Mouse (Mus musculus) neural tube, embryonic 15.5 days (tissue): ENCODE data around the gene Gng4. TPM values are rescaled to one million over a fixed set of nuclear protein-coding genes. Genes with fewer than 3 reads are reported as not detected.

Experiments
- ATAC-seq: fragments of 200-750 bp; cut with Nextera tagmentation; 2 replicates; pipeline ENCODE4 v1.8.0; 2017; ENCODE audit warnings: mild to moderate bottlenecking, moderate TSS enrichment, moderate library complexity; ENCODE audit not compliant: low FRiP score
- H3K27ac ChIP-seq: fragments of 300-500 bp; sonication (generic); replicated peaks from 2 replicates; pipeline ENCODE4 v1.5.1; 2015; ENCODE audit warnings: mild to moderate bottlenecking, inconsistent platforms
- H3K27me3 ChIP-seq: fragments of 300-500 bp; sonication (generic); replicated peaks from 2 replicates; pipeline ENCODE4 v1.6.1; 2015; ENCODE audit warnings: inconsistent platforms
- H3K36me3 ChIP-seq: fragments of 300-500 bp; sonication (generic); 2 replicates; pipeline ENCODE4 v1.6.1; 2015; ENCODE audit warnings: inconsistent platforms
- H3K4me1 ChIP-seq: fragments of 300-500 bp; sonication (generic); 2 replicates; pipeline ENCODE4 v1.6.1; 2015; ENCODE audit warnings: inconsistent platforms
- H3K4me2 ChIP-seq: fragments of 300-500 bp; sonication (generic); 2 replicates; pipeline ENCODE4 v1.6.1; 2015; ENCODE audit warnings: inconsistent platforms, mild to moderate bottlenecking, moderate library complexity
- H3K4me3 ChIP-seq: fragments of 300-500 bp; sonication (generic); replicated peaks from 2 replicates; pipeline ENCODE4 v1.5.1; 2015; ENCODE audit warnings: mild to moderate bottlenecking, inconsistent platforms
- H3K9ac ChIP-seq: fragments of 300-500 bp; sonication (generic); replicated peaks from 2 replicates; pipeline ENCODE4 v1.6.1; 2015; ENCODE audit warnings: mild to moderate bottlenecking, inconsistent platforms
- H3K9me3 ChIP-seq: fragments of 300-500 bp; sonication (generic); replicated peaks from 2 replicates; pipeline ENCODE4 v1.6.1; 2016; ENCODE audit warnings: inconsistent platforms
- WGBS: fragments of 180-500 bp; shearing (Covaris S2); methylation state at CpG from one replicate; pipeline ENCODE4 v1.1.7; 2015; ENCODE audit warnings: mixed read lengths; 5-methylcytosine and 5-hydroxymethylcytosine counted together
- polyA plus RNA-seq: library from polyadenylated mRNA; unstranded; fragments of >200 nt; fragmentation: Nextera tagmentation; extraction: Ambion mirVana; gene quantifications from 2 replicates; pipeline ENCODE4 v1.2.1, GENCODE M21; 2015

Gng4 gene
- polyA plus RNA-seq, 1 experiment from 2014 or later: 81.3 TPM

DNA sequence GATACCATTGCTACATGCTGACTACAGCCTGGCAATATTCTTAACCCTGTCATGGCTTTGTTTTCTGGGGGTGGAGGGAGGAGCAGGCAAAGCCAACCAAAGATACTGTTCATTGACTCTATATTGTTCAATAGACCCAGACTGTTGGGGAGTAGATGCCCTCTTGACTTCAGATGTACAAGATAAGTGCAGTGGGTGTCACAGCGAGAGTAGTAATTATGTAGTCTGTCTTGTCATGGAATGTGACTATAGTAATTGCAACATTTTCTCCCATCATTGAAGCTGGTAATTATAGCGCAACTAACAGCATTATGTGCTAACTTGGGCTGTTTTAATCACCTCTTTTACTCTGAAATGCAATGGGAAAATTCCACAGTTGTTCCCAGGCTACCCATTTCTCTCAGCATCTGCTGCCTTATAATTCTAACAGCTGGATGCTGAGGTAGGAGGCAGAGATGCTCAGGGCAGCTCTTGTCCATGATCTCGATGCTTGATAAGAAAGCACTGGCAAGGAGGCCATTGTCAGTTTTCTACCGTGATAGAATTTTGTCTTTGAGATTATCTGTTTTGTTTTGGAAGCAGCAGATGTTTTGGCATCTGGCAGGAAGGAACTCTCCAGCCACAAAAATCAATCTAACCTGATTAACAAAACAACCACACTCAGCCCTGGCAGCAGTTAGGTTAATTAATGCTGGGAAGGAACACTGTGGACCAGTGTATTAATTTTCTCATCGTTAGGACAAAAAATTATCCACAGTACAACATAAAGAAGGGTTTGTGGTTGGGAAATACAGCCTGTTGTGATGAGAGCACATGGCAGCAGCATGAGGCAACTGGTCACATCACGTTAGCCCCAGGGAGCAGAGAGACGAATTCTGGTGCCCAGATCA is 36.6 kb downstream of the Gng4 start:
- H3K9ac ChIP-seq: no peak overlapping the region
- no peaks in the 10 kb centered on the region for H3K36me3 ChIP-seq
- 56% methylated on average over 7 of the region's 7 CpGs for WGBS
- no peaks in the 10 kb centered on the region for H3K27me3 ChIP-seq
- peak; percentile 78 for ATAC-seq
- peaks cover 7% of the 10 kb centered on the region; the same call in 1 of the 2 replicates for H3K4me1 ChIP-seq
- H3K27ac ChIP-seq: 0 out of 2 replicates have a peak overlapping the region, but pooled peaks have one; percentile 30
- no peak overlapping the region for H3K4me3 ChIP-seq
- H3K9me3 ChIP-seq: no peaks in the 10 kb centered on the region
- no peak overlapping the region for H3K4me2 ChIP-seq

DNA sequence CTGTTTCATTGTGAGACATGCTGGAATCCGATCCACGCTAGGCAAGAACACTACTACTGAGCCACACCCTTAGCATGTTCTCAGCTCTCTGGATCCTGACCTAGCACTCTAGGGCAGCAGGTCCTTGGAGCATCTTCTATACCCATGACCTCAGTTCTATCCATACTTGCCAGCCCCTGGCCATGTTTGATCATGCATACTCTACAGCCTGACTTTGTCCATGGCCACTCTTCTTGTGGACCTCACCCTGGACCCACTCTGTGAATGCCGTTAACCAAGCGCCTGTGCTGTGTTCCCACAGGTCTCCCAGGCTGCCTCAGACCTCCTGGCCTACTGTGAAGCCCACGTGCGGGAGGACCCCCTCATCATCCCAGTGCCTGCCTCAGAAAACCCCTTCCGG is 41.1 kb downstream of the Gng4 start:
- H3K9me3 ChIP-seq: no peaks in the 10 kb centered on the region
- no peak overlapping the region for H3K9ac ChIP-seq
- H3K4me3 ChIP-seq: no peak overlapping the region
- H3K27ac ChIP-seq: no peak overlapping the region
- no peak overlapping the region for H3K4me2 ChIP-seq
- H3K27me3 ChIP-seq: no peaks in the 10 kb centered on the region
- H3K36me3 ChIP-seq: no peaks in the 10 kb centered on the region
- peaks cover 7% of the 10 kb centered on the region; the same call in 1 of the 2 replicates for H3K4me1 ChIP-seq
- no peak for ATAC-seq
- 93% methylated on average over 7 of the region's 7 CpGs for WGBS

DNA sequence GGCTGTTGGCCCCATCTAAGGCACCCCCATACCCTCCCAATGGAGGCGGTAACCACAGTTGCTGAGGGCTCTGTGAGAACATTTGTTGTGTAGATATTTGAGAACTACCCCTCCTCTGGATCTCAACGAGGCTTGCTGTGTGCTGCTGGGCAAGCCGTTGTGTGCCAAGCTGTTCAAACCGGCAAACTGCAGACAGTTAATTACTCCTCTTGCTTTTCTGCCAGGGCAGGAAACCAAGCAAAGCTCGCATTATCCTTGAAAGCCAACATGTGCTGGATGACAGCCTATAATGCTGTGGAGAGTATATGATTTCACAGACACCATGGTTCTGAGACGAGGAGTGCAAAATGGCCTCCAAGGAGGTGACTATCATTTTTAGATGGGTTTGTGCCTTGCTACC is 42.7 kb downstream of the Gng4 start:
- no peaks in the 10 kb centered on the region for H3K36me3 ChIP-seq
- H3K4me2 ChIP-seq: no peak overlapping the region
- no peaks in the 10 kb centered on the region for H3K9me3 ChIP-seq
- H3K4me1 ChIP-seq: peaks cover 5% of the 10 kb centered on the region; the same call in 1 of the 2 replicates
- no peak overlapping the region for H3K4me3 ChIP-seq
- no peak for ATAC-seq
- no peak overlapping the region for H3K27ac ChIP-seq
- no peaks in the 10 kb centered on the region for H3K27me3 ChIP-seq
- WGBS: 68% methylated on average over 6 of the region's 6 CpGs
- H3K9ac ChIP-seq: no peak overlapping the region

DNA sequence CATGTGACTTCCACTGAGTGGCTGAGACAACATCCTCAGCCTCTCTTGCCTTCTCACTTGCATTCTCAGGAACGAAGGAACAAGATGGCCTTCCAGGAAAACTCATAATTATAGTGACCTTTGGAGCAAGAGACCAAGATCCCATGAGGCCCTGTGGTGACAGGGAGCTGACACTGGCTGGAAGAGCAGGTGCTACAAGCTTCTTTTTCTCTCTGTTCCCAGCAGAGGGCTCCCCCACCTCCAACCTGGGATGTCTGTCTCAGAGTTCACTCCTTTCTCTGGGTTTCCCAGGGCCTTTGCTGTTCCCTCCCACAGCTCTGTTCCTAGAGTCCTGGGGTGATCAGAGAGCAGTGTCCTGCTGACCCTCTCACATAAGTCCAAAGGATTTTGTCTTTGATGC is 44.3 kb downstream of the Gng4 start:
- H3K4me2 ChIP-seq: no peak overlapping the region
- 48% methylated on average over 1 of the region's 1 CpGs for WGBS
- no peak for ATAC-seq

DNA sequence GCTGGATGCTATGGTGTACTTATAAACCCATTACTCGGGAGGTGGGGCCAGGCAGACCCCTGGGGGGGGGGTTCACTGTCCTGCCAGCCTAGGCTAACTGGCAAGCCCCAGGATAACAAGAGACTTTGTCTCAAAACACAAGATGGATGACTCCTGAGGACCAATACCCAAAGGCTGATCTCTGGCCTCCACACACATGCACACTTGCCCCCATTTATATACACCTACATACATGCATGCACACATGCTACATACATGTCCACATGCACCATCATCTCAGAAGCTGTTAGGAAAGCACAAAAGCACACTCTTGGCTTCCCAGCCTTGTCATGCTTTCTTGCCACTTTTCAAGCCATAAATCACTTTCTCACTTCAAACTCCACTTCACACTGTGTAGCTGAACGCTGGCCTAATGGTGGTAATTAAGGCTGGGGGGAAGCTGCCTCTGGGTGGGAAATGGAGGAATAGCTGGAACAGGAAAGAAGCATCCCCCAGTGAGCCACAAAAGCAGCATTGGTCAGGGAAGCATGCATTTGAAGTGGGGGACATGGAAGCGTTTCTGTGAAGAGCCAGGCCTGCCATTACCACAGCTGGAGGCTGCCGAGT is 46.7 kb downstream of the Gng4 start:
- Histone ChIP-seq H3K4me2 (no peak overlapping the region), H3K36me3 (no peaks in the 10 kb centered on the region), H3K4me1 (peaks cover 5% of the 10 kb centered on the region; the same call in 1 of the 2 replicates), H3K27me3 (no peaks in the 10 kb centered on the region), H3K9ac (no peak overlapping the region), H3K9me3 (no peaks in the 10 kb centered on the region), H3K27ac (no peak overlapping the region), H3K4me3 (no peak overlapping the region)
- peak; percentile 48 for ATAC-seq
- 16% methylated on average over 4 of the region's 4 CpGs for WGBS

More for the DNA sequence above, 44.3 kb downstream of the Gng4 start:
- no peaks in the 10 kb centered on the region for H3K27me3 ChIP-seq
- no peak overlapping the region for H3K27ac ChIP-seq
- peaks cover 5% of the 10 kb centered on the region; the same call in 1 of the 2 replicates for H3K4me1 ChIP-seq
- H3K9me3 ChIP-seq: no peaks in the 10 kb centered on the region
- H3K36me3 ChIP-seq: no peaks in the 10 kb centered on the region
- no peak overlapping the region for H3K4me3 ChIP-seq
- H3K9ac ChIP-seq: no peak overlapping the region

DNA sequence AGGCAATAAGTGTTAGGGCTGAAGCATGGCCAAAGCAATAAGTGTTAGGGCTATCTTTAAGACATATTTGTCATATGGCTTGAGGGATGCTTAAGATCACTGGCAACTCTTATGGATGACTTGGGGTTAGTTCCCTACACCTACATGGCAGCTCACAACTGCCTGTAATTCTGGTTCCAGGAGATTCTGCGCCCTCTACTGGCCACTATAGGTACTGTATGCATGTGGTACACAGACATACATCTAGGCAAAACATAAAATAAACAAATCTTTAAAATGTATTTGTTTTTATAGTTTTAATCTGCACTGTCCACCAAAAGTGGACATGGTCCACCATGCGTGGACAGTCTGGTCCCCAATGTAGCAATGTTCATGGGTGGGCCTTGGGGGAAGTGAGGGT is 51.3 kb downstream of the Gng4 start:
- no peak for ATAC-seq
- Histone ChIP-seq H3K4me3 (no peak overlapping the region), H3K4me2 (no peak overlapping the region), H3K27me3 (no peaks in the 10 kb centered on the region), H3K9ac (no peak overlapping the region), H3K4me1 (peaks cover 5% of the 10 kb centered on the region; the same call in 1 of the 2 replicates), H3K36me3 (no peaks in the 10 kb centered on the region), H3K27ac (no peak overlapping the region), H3K9me3 (peaks cover 12% of the 10 kb centered on the region; the same call in 1 of the 2 replicates)
- 68% methylated on average over 2 of the region's 2 CpGs for WGBS

DNA sequence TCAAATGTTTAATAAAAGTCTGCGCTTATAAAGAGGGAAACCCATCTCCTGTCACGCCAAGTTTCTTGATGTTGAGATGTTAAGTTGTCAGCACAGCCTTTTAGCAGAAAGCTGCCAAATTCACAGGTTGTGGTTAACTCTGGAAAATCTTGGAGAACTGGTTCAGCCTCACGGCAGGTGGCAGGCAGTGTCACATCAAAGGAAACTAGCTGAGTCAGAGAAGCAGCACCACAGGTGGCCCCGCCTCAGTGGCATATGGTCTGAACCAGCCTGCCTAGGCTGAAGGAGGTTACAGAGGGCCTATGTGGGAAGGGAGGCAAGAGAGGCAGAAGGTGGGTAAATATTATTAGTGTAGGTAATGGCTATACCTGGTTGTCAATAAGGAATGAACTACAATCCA is 61.2 kb downstream of the Gng4 start:
- H3K9ac ChIP-seq: no peak overlapping the region
- H3K36me3 ChIP-seq: no peaks in the 10 kb centered on the region
- H3K4me3 ChIP-seq: no peak overlapping the region
- no peaks in the 10 kb centered on the region for H3K9me3 ChIP-seq
- no peak overlapping the region for H3K4me2 ChIP-seq
- WGBS: 76% methylated on average over 4 of the region's 4 CpGs
- no peak overlapping the region for H3K27ac ChIP-seq
- H3K27me3 ChIP-seq: no peaks in the 10 kb centered on the region
- no peaks in the 10 kb centered on the region for H3K4me1 ChIP-seq
- ATAC-seq: no peak

DNA sequence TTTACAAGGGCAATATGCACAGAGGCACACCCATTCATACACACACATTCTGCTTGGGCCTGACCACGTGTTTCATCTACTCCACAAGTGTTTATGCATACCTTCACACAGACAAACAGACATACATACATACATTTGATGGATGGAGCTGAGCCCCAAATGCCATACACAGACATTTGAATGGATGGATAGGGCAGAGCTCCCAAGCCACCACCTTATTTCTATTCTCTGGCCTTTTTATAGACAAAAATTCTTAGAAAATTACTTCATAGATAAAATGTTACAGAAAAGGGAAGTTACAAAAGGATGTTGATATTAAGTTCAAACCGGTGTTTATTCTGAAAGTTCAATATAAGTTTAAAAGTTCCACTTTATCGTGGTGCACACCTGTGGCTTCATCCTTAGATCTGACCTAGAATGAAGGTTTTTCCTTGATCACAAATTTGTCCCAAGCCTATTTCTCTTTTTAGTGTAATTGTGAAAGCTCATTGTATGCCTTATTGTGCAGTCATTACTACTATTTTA is 63.3 kb downstream of the Gng4 start:
- Histone ChIP-seq H3K27ac (no peak overlapping the region), H3K4me3 (no peak overlapping the region), H3K36me3 (no peaks in the 10 kb centered on the region), H3K9me3 (no peaks in the 10 kb centered on the region), H3K4me1 (no peaks in the 10 kb centered on the region), H3K4me2 (no peak overlapping the region), H3K9ac (no peak overlapping the region), H3K27me3 (no peaks in the 10 kb centered on the region)
- ATAC-seq: no peak
- WGBS: 82% methylated on average over 3 of the region's 3 CpGs

DNA sequence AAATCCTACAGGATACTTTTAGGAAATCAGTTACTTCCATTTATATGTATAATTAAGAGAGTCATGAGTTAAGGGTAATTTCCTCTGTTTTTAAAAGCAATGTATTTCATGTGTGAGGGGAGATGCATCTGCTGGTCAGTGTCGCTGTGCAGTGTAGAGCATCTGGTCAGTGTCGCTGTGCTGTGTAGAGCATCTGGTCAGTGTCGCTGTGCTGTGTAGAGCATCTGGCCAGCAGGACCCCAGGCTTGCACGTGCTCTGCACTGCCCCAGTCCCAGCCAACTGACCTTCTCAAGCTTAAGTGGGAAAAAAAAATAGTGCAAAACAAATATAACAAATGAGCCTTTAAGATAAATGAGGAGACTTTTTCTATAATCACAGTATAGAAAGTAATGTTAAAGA is 73.3 kb downstream of the Gng4 start:
- no peaks in the 10 kb centered on the region for H3K4me1 ChIP-seq
- 74% methylated on average over 4 of the region's 4 CpGs for WGBS
- no peak overlapping the region for H3K4me2 ChIP-seq
- H3K9ac ChIP-seq: no peak overlapping the region
- no peaks in the 10 kb centered on the region for H3K27me3 ChIP-seq
- H3K27ac ChIP-seq: no peak overlapping the region
- ATAC-seq: no peak
- H3K9me3 ChIP-seq: no peaks in the 10 kb centered on the region
- no peaks in the 10 kb centered on the region for H3K36me3 ChIP-seq
- no peak overlapping the region for H3K4me3 ChIP-seq

DNA sequence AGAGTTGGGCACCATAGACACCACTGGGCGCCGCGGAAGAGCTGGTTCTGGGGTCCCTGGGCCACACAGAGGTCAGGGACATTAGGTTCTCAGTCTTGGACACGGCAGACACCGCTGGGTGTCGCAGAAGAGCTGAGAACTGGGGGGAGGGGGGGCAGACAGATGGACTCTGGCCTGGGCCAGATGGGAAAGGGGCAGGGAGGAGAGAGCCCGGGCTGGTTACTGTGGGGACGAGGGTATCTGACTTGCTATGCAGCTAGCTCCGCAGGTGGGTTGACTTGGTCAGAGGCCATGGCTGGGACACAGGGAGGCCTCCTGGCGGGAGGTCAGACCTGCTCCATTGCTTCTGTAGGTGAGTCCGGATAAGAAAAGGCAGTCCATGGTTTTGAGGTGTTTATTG is 78.5 kb downstream of the Gng4 start:
- no peak overlapping the region for H3K4me2 ChIP-seq
- no peaks in the 10 kb centered on the region for H3K4me1 ChIP-seq
- no peaks in the 10 kb centered on the region for H3K36me3 ChIP-seq
- H3K9me3 ChIP-seq: no peaks in the 10 kb centered on the region
- no peak overlapping the region for H3K9ac ChIP-seq
- WGBS: 64% methylated on average over 11 of the region's 11 CpGs
- no peaks in the 10 kb centered on the region for H3K27me3 ChIP-seq
- no peak for ATAC-seq
- H3K27ac ChIP-seq: no peak overlapping the region
- no peak overlapping the region for H3K4me3 ChIP-seq

DNA sequence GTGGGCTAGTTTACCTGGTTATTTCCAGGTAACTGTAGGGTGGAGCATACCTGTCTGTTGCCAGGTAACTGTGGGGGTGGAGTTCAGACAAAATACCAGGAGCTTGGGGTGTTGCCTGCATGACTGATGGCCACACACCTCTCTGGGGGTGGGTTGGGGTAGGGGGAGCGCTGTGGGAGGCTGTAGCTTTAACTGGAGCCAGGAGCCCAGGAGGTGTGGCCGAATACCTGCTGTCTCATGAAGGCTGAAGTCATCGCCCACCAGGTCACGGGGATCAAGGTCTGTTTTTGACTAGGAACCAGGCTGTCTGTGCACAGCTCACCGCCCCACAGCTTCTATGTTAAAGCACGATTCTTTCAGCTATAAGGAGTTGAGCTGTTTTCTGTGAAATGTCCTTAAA is 79.1 kb downstream of the Gng4 start:
- H3K9ac ChIP-seq: no peak overlapping the region
- H3K4me3 ChIP-seq: no peak overlapping the region
- no peak overlapping the region for H3K27ac ChIP-seq
- H3K4me1 ChIP-seq: no peaks in the 10 kb centered on the region
- no peaks in the 10 kb centered on the region for H3K36me3 ChIP-seq
- 59% methylated on average over 6 of the region's 6 CpGs for WGBS
- H3K9me3 ChIP-seq: no peaks in the 10 kb centered on the region
- no peaks in the 10 kb centered on the region for H3K27me3 ChIP-seq
- H3K4me2 ChIP-seq: no peak overlapping the region
- no peak for ATAC-seq

DNA sequence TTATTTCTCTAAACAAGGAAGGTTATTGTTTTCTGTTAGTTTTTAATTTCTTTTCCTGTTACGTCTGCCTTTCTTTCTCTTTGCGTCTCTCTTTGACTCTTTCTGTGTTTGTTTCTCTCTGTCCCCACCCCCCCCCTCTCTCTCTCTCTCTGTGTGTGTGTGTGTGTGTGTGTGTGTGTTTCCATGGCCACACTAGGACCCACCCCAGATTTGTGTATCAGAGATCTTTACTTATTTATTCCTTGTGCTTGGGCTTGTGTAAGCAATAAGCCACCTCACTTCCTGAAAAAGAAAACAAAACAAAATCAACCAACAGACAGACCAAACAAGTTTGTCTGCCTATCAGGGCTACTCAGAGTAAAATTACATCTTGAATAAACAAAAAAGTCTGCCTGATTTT is 82.5 kb downstream of the Gng4 start:
- ATAC-seq: no peak
- no peaks in the 10 kb centered on the region for H3K36me3 ChIP-seq
- H3K27me3 ChIP-seq: no peaks in the 10 kb centered on the region
- no peak overlapping the region for H3K4me3 ChIP-seq
- no peak overlapping the region for H3K4me2 ChIP-seq
- 72% methylated on average over 2 of the region's 2 CpGs for WGBS
- no peak overlapping the region for H3K9ac ChIP-seq
- H3K4me1 ChIP-seq: no peaks in the 10 kb centered on the region
- no peak overlapping the region for H3K27ac ChIP-seq
- no peaks in the 10 kb centered on the region for H3K9me3 ChIP-seq
